Mouse (Mus musculus) retina, embryonic 14.5 days (tissue): ENCODE data around the gene Olfr463.
"Not testable (repeated sequence)": the region's sequence is repeated elsewhere in the genome, so short reads cannot be mapped to it uniquely, and the experiment has no call there.

Source experiments
- DNase-seq: peaks from one replicate; pipeline ENCODE4 v3.0.0-alpha.2; 2015; ENCODE audit warnings: low spot score

Gene Olfr463

DNA sequence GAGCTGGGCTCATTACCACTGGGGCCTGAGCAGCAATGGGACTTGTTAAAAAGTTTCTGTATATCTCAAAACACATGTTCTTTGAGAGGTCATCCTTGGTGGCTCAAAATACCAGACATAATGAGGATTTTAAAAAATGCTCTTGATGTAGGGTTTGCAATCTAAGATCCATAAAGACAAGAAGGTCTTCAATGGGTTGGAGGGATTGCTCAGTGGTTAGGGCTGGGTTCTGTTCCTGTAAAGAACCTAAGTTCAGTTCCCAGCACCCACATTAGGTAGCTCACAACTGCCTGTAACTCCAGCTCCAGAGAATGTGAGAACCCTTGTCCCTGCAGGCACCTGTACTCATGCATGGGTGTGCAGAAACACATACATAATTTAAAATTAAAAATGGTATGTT is at the start of gene Olfr463:
TSS of gene Olfr463 (minus strand) at position 101 of the 400 bp plus-strand sequence.
- no peak for DNase-seq

DNA sequence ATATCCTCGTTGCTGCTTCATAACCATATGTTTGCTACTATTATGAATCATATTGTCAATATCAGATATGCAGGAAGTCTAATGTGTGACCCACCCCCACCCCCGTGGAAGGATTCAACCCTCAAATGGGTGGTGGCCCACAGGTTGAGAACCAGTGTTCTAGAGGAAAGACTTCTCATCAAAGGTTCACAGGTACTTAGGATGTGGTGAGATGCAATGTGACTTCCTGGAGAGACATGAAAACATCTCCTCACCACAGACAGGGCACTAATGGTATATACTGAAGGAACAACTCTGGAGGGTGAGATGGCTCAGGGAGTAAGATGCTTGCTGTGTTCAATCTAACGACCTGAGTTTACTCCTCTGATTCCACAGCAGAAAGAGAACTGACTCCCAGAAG is 38.3 kb upstream of the Olfr463 start:
- no peak for DNase-seq

DNA sequence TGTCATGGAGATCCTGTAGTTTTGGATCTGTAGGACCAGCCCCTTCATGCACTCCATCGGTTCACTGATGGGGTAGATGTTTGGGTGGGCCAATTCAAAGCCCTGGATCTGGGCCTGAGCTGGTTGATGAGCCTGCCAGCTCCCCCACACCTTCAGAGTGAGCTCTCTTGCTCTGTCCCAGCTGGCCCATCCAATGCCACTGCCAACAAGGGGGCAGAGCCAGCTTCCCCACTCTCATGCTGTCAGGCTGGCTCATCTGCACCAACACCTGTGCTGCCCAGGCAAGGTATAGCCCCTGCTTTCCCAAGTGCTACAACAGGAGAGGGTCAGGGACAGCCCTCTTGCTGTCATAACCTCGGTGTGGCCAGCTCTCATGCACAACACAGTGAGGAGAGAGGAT is 36.5 kb upstream of the Olfr463 start:
- DNase-seq, result no peak

DNA sequence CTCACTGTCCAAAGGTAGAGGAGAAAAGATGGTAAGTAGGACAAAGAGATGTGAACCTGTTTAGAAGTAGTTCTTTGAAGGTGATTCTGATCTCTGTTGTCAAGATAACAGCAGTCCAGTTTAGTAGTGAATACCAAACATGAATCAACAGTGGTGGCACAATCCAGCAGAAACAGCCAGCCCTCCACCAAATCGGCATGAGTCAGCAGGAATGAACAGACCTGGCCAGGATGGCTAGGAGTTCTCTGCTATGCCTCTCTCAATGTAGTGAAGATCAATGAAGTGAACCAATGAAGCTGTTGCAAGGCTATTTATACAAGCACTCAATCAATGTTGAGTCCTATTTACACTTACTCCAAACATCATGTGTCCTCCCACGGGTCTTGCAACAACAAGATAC is 33.2 kb upstream of the Olfr463 start:
- no peak for DNase-seq

DNA sequence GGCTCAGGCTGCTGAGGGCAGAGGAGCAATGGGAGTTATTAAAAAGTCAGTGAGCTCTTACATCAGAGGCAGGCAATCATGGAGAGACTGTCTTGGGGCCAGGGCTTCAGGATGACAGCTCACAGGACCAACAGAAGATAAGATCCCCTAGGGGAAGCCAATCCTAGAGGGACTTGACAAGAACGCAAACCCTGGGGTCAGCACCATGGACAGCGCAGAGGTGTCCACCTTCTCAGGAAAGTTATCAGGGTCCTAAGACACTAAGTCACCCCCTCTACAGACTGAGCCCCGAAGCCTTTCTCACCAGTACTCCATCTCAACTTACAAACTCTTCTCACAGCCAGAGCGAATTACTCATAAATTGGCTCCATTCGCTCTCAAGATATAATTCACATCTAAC is 23.8 kb upstream of the Olfr463 start, which contains the start of gene Olfr464:
TSS of gene Olfr464 (minus strand) at position 2 of the 400 bp plus-strand sequence.
- peak; percentile 70 for DNase-seq

DNA sequence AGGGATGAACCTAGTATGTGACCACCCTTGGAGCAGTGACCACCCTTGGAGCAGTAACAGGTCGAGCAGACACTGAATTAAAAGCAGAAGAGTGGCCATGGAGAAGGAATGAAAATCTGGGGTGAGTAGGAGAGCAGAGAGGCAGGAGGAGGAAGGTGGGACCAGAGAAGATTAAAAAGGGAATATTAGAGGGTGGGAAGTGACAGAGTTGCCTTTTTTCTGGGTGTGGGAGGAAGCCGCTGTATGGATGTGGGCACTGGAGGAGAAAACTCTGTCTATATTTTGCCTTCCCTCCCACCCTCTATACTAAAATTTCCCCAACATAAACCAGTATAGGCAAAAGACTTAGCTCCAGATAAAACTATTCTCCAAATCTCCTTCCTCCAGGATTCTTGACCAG is 23.1 kb upstream of the Olfr463 start:
- no peak for DNase-seq

DNA sequence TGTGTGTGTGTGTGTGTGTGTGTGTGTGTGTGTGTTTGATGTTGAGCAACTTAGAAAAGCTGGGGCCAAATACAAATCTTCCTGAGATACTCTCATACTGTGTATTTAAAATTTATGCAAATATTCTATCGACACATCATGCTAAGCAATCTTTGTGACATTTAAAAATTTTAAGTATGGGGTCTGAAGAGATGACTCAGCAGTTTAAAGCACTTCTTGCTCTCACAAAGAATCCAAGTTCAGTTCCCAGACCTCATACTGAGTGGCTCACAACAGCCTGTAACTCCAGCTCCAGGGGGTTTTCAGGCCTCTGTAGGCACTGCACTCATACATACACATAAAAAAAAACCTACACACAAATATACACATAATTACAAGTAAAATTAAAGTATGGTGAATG is 18.8 kb upstream of the Olfr463 start:
- DNase-seq, result no peak

DNA sequence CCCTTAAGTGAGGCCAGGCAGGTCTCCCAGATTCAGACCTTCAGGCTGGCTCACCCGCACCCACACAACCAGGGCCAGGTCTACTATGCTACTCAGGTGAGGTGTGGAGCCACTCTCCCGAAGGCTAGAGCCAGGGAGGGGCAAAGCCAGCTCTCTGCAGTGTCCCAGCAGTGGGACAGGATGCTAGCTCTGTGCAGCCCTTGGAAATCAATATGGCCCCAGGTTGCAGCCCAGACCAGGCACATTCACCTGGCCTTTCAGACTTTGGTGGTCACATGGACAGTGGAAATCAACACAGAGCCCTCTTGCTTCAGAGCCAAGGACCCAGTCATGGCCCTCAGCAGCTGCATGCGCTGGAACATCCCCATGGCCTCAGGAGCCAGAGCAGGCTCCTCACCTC is 7.1 kb upstream of the Olfr463 start:
- DNase-seq, result no peak

DNA sequence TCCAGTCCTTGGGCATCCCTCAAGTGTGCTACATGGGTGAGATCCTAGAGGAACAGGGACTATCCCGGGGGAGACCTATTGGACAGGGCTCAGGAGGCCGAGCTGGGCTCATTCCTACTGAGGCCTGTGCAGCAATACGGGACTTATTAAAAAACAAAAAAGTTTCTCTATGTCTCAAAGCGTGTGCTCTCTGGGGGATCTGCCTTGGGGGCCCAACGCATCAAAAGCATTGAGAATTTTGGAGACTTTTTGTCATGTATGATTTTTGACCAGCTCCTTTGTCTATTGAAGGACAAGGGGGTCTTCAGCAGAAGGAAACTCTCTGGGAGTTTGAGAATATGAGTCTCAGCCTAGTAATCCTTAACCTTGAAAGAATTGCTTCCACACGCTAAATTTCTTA is 5.0 kb downstream of the Olfr463 start, which contains the start of gene Olfr462:
TSS of gene Olfr462 (minus strand) at position 101 of the 400 bp plus-strand sequence.
- DNase-seq, result no peak

DNA sequence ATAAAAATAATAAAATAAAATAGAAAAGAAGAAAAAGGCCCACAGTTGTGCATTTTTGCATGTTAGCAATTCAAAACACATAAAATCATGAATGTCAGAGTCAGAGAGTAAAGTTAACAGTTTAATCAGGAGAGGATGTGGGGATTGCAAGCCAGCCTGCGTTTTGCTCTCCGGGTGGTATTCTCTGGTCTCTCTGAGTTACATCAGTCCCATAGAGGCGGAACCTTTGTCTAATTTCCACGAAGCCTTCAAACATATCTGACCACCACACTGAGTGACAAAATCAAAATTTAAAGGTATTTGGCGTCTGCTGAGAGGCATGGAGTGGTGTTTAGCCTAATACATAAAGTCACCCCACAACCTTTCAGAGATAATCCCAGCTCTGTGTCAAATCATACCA is 12.3 kb downstream of the Olfr463 start:
- no peak for DNase-seq

DNA sequence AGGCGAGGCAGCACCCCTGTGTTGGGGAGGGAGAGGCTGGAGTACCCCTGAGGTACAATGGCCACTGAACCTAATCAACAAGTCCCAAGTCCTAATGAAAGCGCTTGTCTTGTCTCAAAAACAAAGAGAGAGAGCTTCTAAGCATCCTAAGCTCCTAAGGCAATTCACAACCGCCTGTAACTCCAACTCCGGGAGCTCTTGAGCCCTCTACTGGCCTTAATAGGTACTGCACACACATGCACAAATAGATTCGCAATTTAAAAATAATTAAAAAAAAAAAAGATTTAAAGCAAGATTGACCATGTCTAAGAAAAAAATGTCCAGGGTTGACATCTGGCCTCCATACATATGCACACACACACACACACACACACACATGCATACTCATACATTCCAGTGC is 13.7 kb downstream of the Olfr463 start:
- DNase-seq, result peak; percentile 60

DNA sequence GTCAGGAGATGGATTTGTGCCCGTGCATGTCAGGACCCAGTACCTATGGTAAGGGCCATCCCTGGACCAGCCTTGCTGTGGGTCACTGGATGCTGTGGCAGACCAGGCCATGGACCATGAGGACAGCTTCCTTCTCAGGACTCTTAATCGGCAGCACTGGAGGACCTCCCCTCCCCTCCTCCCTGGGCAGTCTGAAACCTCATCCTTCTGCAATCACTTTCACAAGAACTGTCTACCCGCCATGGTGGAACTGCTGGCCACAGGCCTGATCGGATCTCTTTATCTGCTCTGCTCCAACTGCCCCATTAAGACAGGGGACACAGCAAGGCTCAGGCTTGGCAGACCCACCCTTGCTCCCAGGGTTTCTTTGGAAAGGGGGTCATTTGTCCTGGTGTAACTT is 15.5 kb downstream of the Olfr463 start:
- DNase-seq, result no peak

DNA sequence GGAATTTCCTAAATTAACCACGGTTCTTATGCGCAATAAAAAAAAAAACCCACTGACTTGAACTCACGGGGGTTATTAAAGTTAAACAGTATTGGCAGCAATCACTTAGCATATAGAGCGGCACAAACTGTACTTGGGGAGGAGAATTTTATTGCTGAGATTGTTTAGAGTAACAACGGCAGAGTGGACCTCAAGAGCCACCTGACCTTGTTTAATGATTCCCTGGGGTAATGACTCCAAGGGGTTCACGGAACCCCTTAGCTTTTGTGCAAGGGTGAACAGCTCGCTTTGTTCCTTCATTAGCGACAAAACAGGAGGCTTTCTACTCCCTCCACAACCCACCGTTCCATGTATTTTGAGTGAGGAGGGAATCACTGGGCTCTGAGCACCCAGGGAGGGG is 17.4 kb downstream of the Olfr463 start:
- DNase-seq, result no peak

DNA sequence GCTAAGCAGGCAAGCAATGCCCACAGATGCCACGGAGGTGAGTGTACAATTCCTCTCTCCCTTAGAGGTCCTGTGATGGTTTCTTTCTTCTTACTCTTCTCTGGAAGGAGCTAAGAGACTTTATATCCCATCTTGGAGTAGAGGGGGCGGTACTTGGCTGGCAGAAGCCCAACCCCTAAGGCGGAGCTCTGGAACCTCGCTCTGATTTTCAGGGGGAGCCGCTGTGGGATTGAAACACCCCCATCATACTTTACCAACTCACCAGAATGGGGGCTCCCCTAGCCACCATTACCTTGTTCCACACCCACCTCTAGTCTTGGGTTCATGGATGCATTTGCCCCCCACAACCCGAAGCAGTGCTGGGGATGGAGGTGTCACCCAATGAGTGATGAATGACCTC is 21.8 kb downstream of the Olfr463 start, which contains the start of gene Epx:
TSS of gene Epx (minus strand) at position 101 of the 400 bp plus-strand sequence.
- no peak for DNase-seq

DNA sequence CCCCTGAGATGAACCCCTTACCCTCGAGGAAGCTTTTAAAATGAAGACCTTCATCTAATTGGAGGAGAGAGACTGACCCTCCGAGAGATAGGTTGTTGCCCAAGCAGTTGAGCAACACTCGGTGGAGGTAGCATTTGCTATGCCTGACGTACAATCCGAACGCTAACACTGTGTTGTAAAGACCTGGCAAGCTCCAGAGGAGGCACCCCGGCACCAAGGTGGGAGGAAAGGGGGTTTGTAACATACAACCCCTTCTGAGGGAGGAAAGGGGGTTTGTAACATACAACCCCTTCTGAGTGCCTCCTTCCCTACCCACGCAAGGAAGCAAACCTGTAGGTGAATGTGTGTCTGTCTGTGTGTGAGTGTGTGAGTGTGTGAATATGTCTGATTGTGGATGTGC is 25.4 kb downstream of the Olfr463 start:
- no peak for DNase-seq

DNA sequence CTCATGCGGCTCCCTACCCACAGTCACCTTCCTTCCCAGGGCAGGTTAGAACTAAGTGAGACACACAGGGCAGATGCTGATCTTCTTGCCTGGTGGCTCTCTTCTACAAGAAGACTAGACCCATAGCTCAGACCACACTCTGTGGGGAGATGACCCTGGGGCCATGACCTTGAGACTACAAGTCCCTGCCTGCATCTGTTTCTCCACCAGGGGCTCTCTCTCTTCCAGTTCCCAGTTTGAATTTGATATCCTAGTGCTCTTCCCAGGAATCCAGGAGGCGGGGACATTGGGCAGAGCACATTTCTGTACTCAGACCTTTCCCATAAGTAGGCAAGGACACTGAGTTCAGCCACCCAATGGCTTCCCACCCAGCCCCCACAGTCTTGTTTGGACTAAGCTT is 27.1 kb downstream of the Olfr463 start:
- no peak for DNase-seq

DNA sequence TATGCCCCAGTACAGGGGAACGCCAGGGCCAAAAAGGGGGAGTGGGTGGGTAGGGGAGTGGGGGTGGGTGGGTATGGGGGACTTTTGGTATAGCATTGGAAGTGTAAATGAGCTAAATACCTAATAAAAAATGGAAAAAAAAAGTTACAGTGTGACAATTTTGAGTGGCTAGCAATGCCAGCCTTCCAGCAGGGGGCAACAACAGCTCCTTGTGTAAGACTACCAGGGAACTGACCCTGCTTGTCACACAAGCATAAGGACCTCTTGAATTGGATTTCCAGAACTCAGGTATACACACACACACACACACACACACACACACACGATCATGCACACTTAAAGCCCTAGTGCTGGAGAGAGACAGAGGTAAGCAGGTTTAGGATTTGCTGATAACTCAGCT is 30.3 kb downstream of the Olfr463 start:
- not testable (repeated sequence) for DNase-seq

DNA sequence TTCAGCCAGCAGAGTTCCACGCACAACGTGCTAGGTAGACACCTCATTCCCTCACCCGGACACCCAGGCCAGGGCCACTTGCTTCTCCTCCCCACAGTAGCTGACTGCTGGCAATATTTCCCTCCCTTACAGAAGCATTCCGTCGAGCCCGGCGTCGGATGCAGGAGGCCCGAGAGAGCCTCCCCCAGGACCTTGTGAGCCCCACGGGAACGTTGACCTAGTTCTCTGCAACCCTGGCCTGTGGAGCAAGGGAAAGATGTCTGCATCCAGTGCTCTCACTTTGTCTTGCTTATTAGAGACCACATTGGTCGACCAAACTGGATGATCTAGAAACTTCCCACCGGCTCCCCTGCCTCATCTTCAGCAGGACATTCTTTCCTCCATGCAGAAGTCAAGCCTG is 34.4 kb downstream of the Olfr463 start:
- no peak for DNase-seq

DNA sequence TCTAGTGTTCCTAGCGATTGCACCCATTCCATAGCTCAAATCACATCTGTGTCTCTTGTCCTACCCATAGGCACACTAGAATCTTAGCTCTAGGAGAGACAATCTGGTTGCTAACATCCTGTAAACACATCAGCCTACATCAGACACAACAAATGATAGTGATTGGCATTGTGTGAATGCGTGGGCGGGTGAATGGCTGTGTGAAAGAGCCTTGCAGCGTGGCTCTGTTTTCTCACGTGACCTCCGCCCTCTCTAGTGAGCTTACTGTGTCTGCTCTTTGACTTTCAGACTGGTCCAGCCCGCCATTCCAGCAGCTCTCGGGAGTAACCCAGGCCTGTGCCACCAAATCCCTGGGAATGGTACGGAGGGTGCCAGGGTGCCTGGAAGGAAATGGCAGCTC is 36.8 kb downstream of the Olfr463 start:
- no peak for DNase-seq

DNA sequence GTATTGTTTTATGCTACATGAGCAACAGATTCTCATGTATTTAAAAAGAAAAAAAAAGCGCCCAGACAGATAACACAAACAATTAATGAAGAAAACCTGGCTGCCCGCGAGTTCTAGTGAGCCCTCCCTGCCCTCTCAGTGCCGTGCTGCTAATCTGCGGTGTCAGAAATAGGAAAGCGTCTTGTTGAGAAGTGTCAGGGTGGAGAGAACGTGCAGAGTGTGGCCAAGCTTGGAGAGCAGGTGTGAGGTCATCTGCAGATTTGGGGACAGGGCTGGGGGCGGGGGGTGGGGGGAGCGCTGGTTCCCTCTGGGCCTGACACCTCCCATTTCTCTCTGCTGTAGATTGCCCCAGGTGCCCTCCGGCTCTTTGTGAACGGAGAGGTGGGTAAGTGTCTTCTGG is 37.9 kb downstream of the Olfr463 start:
- DNase-seq, result no peak

DNA sequence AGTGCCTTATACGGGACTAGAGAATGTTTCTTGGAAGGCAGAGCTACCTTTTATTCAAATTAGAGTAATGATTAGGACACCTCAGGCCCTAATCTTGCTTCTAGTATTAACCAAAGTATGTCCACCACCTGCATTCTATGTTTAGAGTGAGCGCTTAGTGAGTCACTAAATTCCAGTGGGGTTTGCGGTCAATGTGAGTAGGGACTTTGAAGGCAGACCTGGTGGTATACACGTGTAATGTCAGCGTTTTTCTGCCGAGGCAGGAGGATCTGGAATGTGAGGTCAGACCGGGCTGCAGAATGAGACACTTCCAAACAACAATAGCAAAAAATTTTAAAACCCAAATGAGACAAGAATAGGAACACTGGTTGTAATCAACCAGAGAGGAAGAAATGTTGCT is 42.6 kb downstream of the Olfr463 start:
- no peak for DNase-seq

DNA sequence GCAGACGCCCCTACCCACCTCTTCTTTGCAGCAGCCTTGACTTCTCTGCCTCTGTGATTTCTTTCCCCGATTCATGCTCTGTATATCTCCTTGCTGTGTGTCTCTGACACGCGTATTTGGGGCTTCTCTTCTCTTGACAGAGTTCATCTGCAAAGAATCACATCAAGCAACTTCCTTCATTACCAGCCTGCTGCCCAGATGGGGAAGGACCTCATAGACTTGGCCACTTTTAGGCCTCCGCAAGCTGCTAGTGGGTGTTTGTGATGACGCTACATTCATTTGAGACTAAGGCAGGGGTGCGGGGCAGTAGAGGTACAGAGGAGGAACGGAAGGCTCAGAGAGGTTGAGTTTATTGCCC is 43.6 kb downstream of the Olfr463 start:
- no peak for DNase-seq

DNA sequence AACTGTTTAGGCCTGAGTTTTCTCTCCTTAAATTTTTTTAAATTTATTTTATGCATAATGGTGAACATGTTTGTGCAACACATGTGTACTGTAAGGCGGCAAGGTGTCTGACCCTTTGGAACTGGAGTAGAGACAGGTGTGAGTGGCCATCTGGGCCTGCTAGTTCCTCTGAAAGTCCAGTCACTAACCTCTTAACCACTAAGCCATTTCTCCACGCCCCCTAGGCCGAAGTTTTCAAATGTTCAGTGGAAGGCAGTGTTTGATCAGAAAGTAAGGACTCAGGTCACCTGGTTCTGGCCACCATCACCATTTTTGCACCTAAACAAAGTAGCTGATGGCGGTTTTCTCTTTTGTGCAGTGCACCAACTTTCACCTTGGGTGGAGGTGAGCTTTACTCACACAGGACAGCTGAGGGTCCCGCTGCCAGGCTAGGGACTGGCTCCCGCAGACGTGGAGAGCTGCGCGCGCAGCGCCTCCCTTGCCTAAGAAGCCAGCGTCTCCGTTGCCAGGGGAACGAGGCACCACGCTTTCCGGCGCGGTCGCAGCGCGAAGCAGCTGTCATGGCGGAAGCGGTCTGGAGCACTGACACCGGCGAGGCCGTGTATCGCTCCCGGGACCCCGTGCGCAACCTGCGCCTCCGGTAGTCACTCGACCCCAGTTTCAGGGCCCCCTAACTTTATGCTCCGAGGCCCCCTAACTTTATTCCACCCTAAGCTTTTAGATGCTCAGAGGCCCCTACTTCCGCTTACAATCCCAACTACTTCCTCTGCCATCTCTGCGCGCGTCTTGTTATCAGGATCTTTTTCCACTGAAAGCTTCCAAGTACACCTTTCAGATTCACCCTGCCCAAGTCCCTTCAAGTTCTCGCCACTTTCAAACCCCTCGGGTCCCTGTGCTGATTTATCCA is 44.2 kb downstream of the Olfr463 start, which contains the start of gene Mks1:
TSS of gene Mks1 (plus strand) at position 526 of the 907 bp plus-strand sequence.
- DNase-seq, result peak; percentile 98

DNA sequence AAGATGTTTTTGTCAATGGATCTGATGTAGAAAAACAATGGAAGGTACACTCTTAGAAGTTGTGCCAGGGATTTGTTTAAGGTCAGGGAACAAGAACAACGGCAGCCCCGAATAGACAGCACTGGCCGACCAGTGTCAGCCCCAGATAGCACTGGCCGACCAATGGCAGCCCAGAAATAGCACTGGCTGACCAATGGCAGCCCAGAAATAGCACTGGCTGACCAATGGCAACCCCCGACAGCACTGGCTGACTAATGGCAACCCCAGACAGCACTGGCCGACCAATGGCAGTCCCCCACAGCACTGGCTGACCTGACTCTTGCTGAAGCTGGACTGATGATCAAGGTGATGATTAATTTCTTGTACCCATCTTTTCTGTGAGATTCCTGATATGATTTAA is 49.3 kb downstream of the Olfr463 start:
- DNase-seq, result no peak
